Mouse (Mus musculus) liver, embryonic 11.5 days (tissue): ENCODE results near the gene Pcyox1. TPM values are rescaled to one million over a fixed set of nuclear protein-coding genes. Genes with fewer than 3 reads are reported as not detected.
"Not testable (repeated sequence)": the region's sequence is repeated elsewhere in the genome, so short reads cannot be mapped to it uniquely, and the experiment has no call there.

ENCODE experiments used
- ATAC-seq: fragments of 200-750 bp; cut with Nextera tagmentation; replicated peaks from 2 replicates; pipeline ENCODE4 v1.8.0; 2017; ENCODE audit warnings: moderate number of reproducible peaks, mild to moderate bottlenecking, moderate TSS enrichment, moderate library complexity; ENCODE audit not compliant: low FRiP score
- DNase-seq: peaks from one replicate; pipeline ENCODE4 v3.0.0-alpha.2; 2017; ENCODE audit warnings: low spot score
- H3K27ac ChIP-seq: fragments of 300-500 bp; sonication (generic); 2 replicates; pipeline ENCODE4 v1.5.1; 2014; ENCODE audit warnings: mild to moderate bottlenecking, low read depth, low read length, control low read depth
- H3K27me3 ChIP-seq: fragments of 300-500 bp; sonication (generic); replicated peaks from 2 replicates; pipeline ENCODE4 v1.6.1; 2014; ENCODE audit warnings: low read length, mixed read lengths; ENCODE audit not compliant: control insufficient read depth, insufficient read depth
- H3K36me3 ChIP-seq: fragments of 300-500 bp; sonication (generic); 2 replicates; pipeline ENCODE4 v1.6.1; 2014; ENCODE audit warnings: mild to moderate bottlenecking, low read length, moderate library complexity, mixed read lengths; ENCODE audit not compliant: control insufficient read depth, insufficient read depth
- H3K4me1 ChIP-seq: fragments of 300-500 bp; sonication (generic); replicated peaks from 2 replicates; pipeline ENCODE4 v1.6.1; 2014; ENCODE audit warnings: low read length, mixed read lengths; ENCODE audit not compliant: control insufficient read depth, insufficient read depth
- H3K4me2 ChIP-seq: fragments of 300-500 bp; sonication (generic); 2 replicates; pipeline ENCODE4 v1.6.1; 2014; ENCODE audit warnings: mild to moderate bottlenecking, control low read depth, moderate library complexity
- H3K4me3 ChIP-seq: fragments of 300-500 bp; sonication (generic); 2 replicates; pipeline ENCODE4 v1.5.1; 2014; ENCODE audit warnings: low read depth, low read length, control low read depth
- H3K9ac ChIP-seq: fragments of 300-500 bp; sonication (generic); 2 replicates; pipeline ENCODE4 v1.6.1; 2014; ENCODE audit warnings: low read depth, low read length, control low read depth
- H3K9me3 ChIP-seq: fragments of 300-500 bp; sonication (generic); 2 replicates; pipeline ENCODE4 v1.6.1; 2016; ENCODE audit warnings: low read length, inconsistent platforms, mixed read lengths; ENCODE audit not compliant: control insufficient read depth
- WGBS: fragments of 180-500 bp; shearing (Covaris S2); extraction: QIAGEN DNeasy Blood & Tissue Kit; methylation state at CpG from one replicate; pipeline ENCODE4 v1.1.7; 2014; 5-methylcytosine and 5-hydroxymethylcytosine counted together
- polyA plus RNA-seq: library from polyadenylated mRNA; unstranded; fragments of >200 nt; fragmentation: Nextera tagmentation; extraction: Ambion mirVana; gene quantifications from 2 replicates; pipeline ENCODE4 v1.2.1, GENCODE M21; 2014

Gene Pcyox1
- polyA plus RNA-seq, 1 experiment from 2014 or later: 57.7 TPM

- 63% methylated on average over 3 of the region's 3 CpGs for WGBS
- no peak for DNase-seq
- H3K9me3 ChIP-seq: no peaks in the 10 kb centered on the region
- no peak for ATAC-seq
- H3K9ac ChIP-seq: no peak overlapping the region
- no peak overlapping the region for H3K4me2 ChIP-seq
- H3K36me3 ChIP-seq: no peaks in the 10 kb centered on the region
- H3K27ac ChIP-seq: no peak overlapping the region
- no peaks in the 10 kb centered on the region for H3K27me3 ChIP-seq
- H3K4me3 ChIP-seq: no peak overlapping the region
- H3K4me1 ChIP-seq: no peaks in the 10 kb centered on the region
Observed at GRCm38 (mm10) chr6:86354948-86355347, 42.0 kb downstream of the Pcyox1 start.

- ATAC-seq: no peak
- Histone ChIP-seq H3K27me3 (no peaks in the 10 kb centered on the region), H3K4me2 (no peak overlapping the region), H3K27ac (no peak overlapping the region), H3K4me3 (no peak overlapping the region), H3K9ac (no peak overlapping the region), H3K9me3 (no peaks in the 10 kb centered on the region), H3K36me3 (no peaks in the 10 kb centered on the region), H3K4me1 (no peaks in the 10 kb centered on the region)
- no peak for DNase-seq
- WGBS: 53% methylated on average over 7 of the region's 7 CpGs
Observed at GRCm38 (mm10) chr6:86349257-86349656, 47.7 kb downstream of the Pcyox1 start.

- Histone ChIP-seq H3K27ac (no peak overlapping the region), H3K4me1 (no peaks in the 10 kb centered on the region), H3K4me2 (no peak overlapping the region), H3K36me3 (no peaks in the 10 kb centered on the region), H3K9ac (no peak overlapping the region), H3K4me3 (no peak overlapping the region), H3K9me3 (no peaks in the 10 kb centered on the region), H3K27me3 (no peaks in the 10 kb centered on the region)
- no peak for DNase-seq
- 45% methylated on average over 2 of the region's 2 CpGs for WGBS
- ATAC-seq: no peak
Observed at GRCm38 (mm10) chr6:86346063-86346462, 50.9 kb downstream of the Pcyox1 start.

GRCm38 (mm10) chr6:86343656-86344055 lies 53.3 kb downstream of the Pcyox1 start:
- DNase-seq: no peak
- Histone ChIP-seq H3K9me3 (no peaks in the 10 kb centered on the region), H3K27me3 (no peaks in the 10 kb centered on the region), H3K27ac (no peak overlapping the region), H3K4me3 (no peak overlapping the region), H3K9ac (no peak overlapping the region), H3K36me3 (no peaks in the 10 kb centered on the region), H3K4me1 (no peaks in the 10 kb centered on the region), H3K4me2 (peak overlapping the region; percentile 10; the same call in 1 of the 2 replicates)
- no peak for ATAC-seq
- 19% methylated on average over 7 of the region's 7 CpGs for WGBS

- H3K4me1 ChIP-seq, H3K27me3 ChIP-seq, H3K9me3 ChIP-seq, ATAC-seq, H3K36me3 ChIP-seq, H3K4me3 ChIP-seq, H3K4me2 ChIP-seq, H3K27ac ChIP-seq, H3K9ac ChIP-seq, DNase-seq: not testable (repeated sequence)
- WGBS: 79% methylated on average over 4 of the region's 4 CpGs
Observed at GRCm38 (mm10) chr6:86336340-86336739, 60.6 kb downstream of the Pcyox1 start.

Other genes starting within 250 kb of the Pcyox1 start
- gene Tgfa, start 201.9 kb downstream of the Pcyox1 start, polyA plus RNA-seq: 0.99 and 1.2 TPM in 2 replicates
- 188 and 198 TPM in 2 replicates for gene Fam136a, start 31.5 kb downstream of the Pcyox1 start, polyA plus RNA-seq
- 741 and 785 TPM in 2 replicates for gene Snrpg, start 25.9 kb downstream of the Pcyox1 start, polyA plus RNA-seq
- gene Tia1, start 7.1 kb upstream of the Pcyox1 start, polyA plus RNA-seq: 93.5 and 95.5 TPM in 2 replicates
- 0.47 TPM in 1 of 2 replicates, not detected in the other for gene Gm44790, start 29.5 kb upstream of the Pcyox1 start, polyA plus RNA-seq
- gene C87436, start 41.2 kb upstream of the Pcyox1 start, polyA plus RNA-seq: 24.8 and 25.9 TPM in 2 replicates
- 543 and 554 TPM in 2 replicates for gene Pcbp1, start 129.2 kb upstream of the Pcyox1 start, polyA plus RNA-seq
- gene Asprv1, start 231.0 kb upstream of the Pcyox1 start, polyA plus RNA-seq: 0.19 and 0.36 TPM in 2 replicates